Mouse (Mus musculus): ENCODE measurements at regions not wholly inside any gene's neighbourhood (a gene's known extent, or its start where the extent isn't known, plus 50 kb on each side); places are given as distances from the start of the nearest gene placed in this dataset.

GRCm38 (mm10) chr3:148487949-148488348 lies 502.4 kb downstream of the Adgrl2 start:
- ATAC-seq (replicated peaks; ENCODE audit: insufficient number of reproducible peaks, low FRiP score, low TSS enrichment, poor library complexity, severe bottlenecking), result no peak

- no peak for ATAC-seq (replicated peaks; ENCODE audit: insufficient number of reproducible peaks, low FRiP score, low TSS enrichment, poor library complexity, severe bottlenecking)
These were observed 514.5 kb downstream of the Adgrl2 start for GRCm38 (mm10) chr3:148475862-148476261.

GRCm38 (mm10) chr3:148472943-148473444 lies 517.4 kb downstream of the Adgrl2 start:
- no peak for ATAC-seq (replicated peaks; ENCODE audit: insufficient number of reproducible peaks, low FRiP score, low TSS enrichment, poor library complexity, severe bottlenecking)

GRCm38 (mm10) chr3:148465456-148465855 lies 524.9 kb downstream of the Adgrl2 start:
- ATAC-seq (replicated peaks; ENCODE audit: insufficient number of reproducible peaks, low FRiP score, low TSS enrichment, poor library complexity, severe bottlenecking), result no peak

GRCm38 (mm10) chr3:148462791-148463190 lies 527.6 kb downstream of the Adgrl2 start:
- ATAC-seq (replicated peaks; ENCODE audit: insufficient number of reproducible peaks, low FRiP score, low TSS enrichment, poor library complexity, severe bottlenecking), result no peak

- ATAC-seq (replicated peaks; ENCODE audit: insufficient number of reproducible peaks, low FRiP score, low TSS enrichment, poor library complexity, severe bottlenecking), result no peak
These were observed 541.5 kb downstream of the Adgrl2 start for GRCm38 (mm10) chr3:148448888-148449287.

GRCm38 (mm10) chr3:148448465-148448864 lies 541.9 kb downstream of the Adgrl2 start:
- no peak for ATAC-seq (replicated peaks; ENCODE audit: insufficient number of reproducible peaks, low FRiP score, low TSS enrichment, poor library complexity, severe bottlenecking)

GRCm38 (mm10) chr3:148446845-148447244 lies 543.5 kb downstream of the Adgrl2 start:
- ATAC-seq (replicated peaks; ENCODE audit: insufficient number of reproducible peaks, low FRiP score, low TSS enrichment, poor library complexity, severe bottlenecking), result no peak

GRCm38 (mm10) chr3:148443012-148443411 lies 547.3 kb downstream of the Adgrl2 start:
- ATAC-seq (replicated peaks; ENCODE audit: insufficient number of reproducible peaks, low FRiP score, low TSS enrichment, poor library complexity, severe bottlenecking), result no peak

- ATAC-seq (replicated peaks; ENCODE audit: insufficient number of reproducible peaks, low FRiP score, low TSS enrichment, poor library complexity, severe bottlenecking), result no peak
These were observed 556.3 kb downstream of the Adgrl2 start for GRCm38 (mm10) chr3:148434033-148434432.

- no peak for ATAC-seq (replicated peaks; ENCODE audit: insufficient number of reproducible peaks, low FRiP score, low TSS enrichment, poor library complexity, severe bottlenecking)
These were observed 561.1 kb downstream of the Adgrl2 start for GRCm38 (mm10) chr3:148429012-148429865.

- ATAC-seq (replicated peaks; ENCODE audit: insufficient number of reproducible peaks, low FRiP score, low TSS enrichment, poor library complexity, severe bottlenecking), result no peak
These were observed 566.3 kb downstream of the Adgrl2 start for GRCm38 (mm10) chr3:148424089-148424488.

GRCm38 (mm10) chr3:148423383-148423782 lies 567.0 kb downstream of the Adgrl2 start:
- no peak for ATAC-seq (replicated peaks; ENCODE audit: insufficient number of reproducible peaks, low FRiP score, low TSS enrichment, poor library complexity, severe bottlenecking)

- no peak for ATAC-seq (replicated peaks; ENCODE audit: insufficient number of reproducible peaks, low FRiP score, low TSS enrichment, poor library complexity, severe bottlenecking)
These were observed 567.6 kb downstream of the Adgrl2 start for GRCm38 (mm10) chr3:148422720-148423119.

GRCm38 (mm10) chr3:148422205-148422604 lies 568.1 kb downstream of the Adgrl2 start:
- no peak for ATAC-seq (replicated peaks; ENCODE audit: insufficient number of reproducible peaks, low FRiP score, low TSS enrichment, poor library complexity, severe bottlenecking)

- no peak for ATAC-seq (replicated peaks; ENCODE audit: insufficient number of reproducible peaks, low FRiP score, low TSS enrichment, poor library complexity, severe bottlenecking)
These were observed 570.1 kb downstream of the Adgrl2 start for GRCm38 (mm10) chr3:148420303-148420702.

GRCm38 (mm10) chr3:148419462-148420074 lies 570.8 kb downstream of the Adgrl2 start:
- 0 out of 2 replicates have a peak, but pooled peaks have one; percentile 29 for ATAC-seq (replicated peaks; ENCODE audit: insufficient number of reproducible peaks, low FRiP score, low TSS enrichment, poor library complexity, severe bottlenecking)

GRCm38 (mm10) chr3:148418067-148418466 lies 572.3 kb downstream of the Adgrl2 start:
- no peak for ATAC-seq (replicated peaks; ENCODE audit: insufficient number of reproducible peaks, low FRiP score, low TSS enrichment, poor library complexity, severe bottlenecking)

- no peak for ATAC-seq (replicated peaks; ENCODE audit: insufficient number of reproducible peaks, low FRiP score, low TSS enrichment, poor library complexity, severe bottlenecking)
These were observed 574.9 kb downstream of the Adgrl2 start for GRCm38 (mm10) chr3:148415443-148415842.

- no peak for ATAC-seq (replicated peaks; ENCODE audit: insufficient number of reproducible peaks, low FRiP score, low TSS enrichment, poor library complexity, severe bottlenecking)
These were observed 577.3 kb downstream of the Adgrl2 start for GRCm38 (mm10) chr3:148413027-148413426.

Measured in monocyte, adult 5-6 weeks (primary cell).